Mouse (Mus musculus) stomach, postnatal 0 days (tissue): ENCODE results near the gene Tmem235.

Source experiments
- CTCF ChIP-seq: IDR thresholded peaks from 2 replicates; pipeline ENCODE4 v1.5.1; 2016; ENCODE audit warnings: antibody characterized with exemption, low read depth, mild to moderate bottlenecking, moderate library complexity
- EP300 ChIP-seq: optimal IDR thresholded peaks from 2 replicates; pipeline ENCODE3; 2016; ENCODE audit warnings: antibody characterized with exemption

GRCm38 (mm10) chr11:117828888-117829604, 31.5 kb upstream of the Tmem235 start:
- TF ChIP-seq CTCF (no peak), EP300 (no peak)
